Mouse (Mus musculus): ENCODE measurements around the gene Gm21028. TPM values are rescaled to one million over a fixed set of nuclear protein-coding genes. Genes with fewer than 3 reads are reported as not detected.
"Not testable (repeated sequence)": the region's sequence is repeated elsewhere in the genome, so short reads cannot be mapped to it uniquely, and the experiment has no call there.

Gm21028 gene
- polyA plus RNA-seq (2014; fragmentation: Nextera tagmentation; extraction: Ambion mirVana): not detected in 2 replicates

DNA sequence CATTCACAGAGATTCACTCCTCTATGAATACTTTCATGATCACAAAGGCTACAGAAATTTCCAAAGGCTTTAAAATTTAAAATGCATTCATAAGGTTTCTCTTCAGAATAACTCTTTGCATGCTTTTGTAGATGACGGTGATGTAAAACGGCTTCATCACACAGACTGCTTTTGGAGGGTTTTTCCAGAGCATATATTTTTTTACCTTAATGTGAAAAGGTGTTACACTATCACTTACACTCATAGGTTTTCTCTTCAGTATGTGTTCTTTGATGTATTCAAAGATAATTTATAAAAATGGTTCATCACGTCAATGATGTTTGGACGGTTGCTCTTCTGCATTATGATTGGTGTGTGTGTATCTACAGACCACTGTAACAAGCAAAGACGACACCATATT is at the start of gene Gm21028:
Gm21028 (minus strand) TSS at position 101 of the 400 bp plus-strand sequence.
- ATAC-seq (ENCODE audit: insufficient number of reproducible peaks, insufficient read depth, low FRiP score, low read depth): no peak
- 84% methylated on average over 5 of the region's 5 CpGs for WGBS
- Histone ChIP-seq H3K27me3 (ENCODE audit: control insufficient read depth, insufficient read depth, low read length) (no peaks in the 10 kb centered on the region), H3K9ac (ENCODE audit: low read length) (no peak within 1 kb of the TSS), H3K9me3 (ENCODE audit: control insufficient read depth, low read length) (peaks cover 52% of the 10 kb centered on the region), H3K27ac (replicated peaks in 1 of 2; ENCODE audit: control insufficient read depth in 1 of 2, insufficient read depth in 1 of 2, low read depth in 2 of 2, low read length in 2 of 2) (no peak within 1 kb of the TSS), H3K4me1 (ENCODE audit: control insufficient read depth in 2 of 2, insufficient read depth in 2 of 2, low read length in 2 of 2) (no peaks in the 10 kb centered on the region), H3K4me3 (ENCODE audit: control insufficient read depth in 1 of 2, insufficient read depth in 1 of 2, low read depth in 1 of 2, low read length in 2 of 2) (no peak within 1 kb of the TSS), H3K4me2 (ENCODE audit: low read length) (no peak within 1 kb of the TSS), H3K36me3 (ENCODE audit: control insufficient read depth, insufficient read depth, low read length) (no peaks in the 10 kb centered on the region)

DNA sequence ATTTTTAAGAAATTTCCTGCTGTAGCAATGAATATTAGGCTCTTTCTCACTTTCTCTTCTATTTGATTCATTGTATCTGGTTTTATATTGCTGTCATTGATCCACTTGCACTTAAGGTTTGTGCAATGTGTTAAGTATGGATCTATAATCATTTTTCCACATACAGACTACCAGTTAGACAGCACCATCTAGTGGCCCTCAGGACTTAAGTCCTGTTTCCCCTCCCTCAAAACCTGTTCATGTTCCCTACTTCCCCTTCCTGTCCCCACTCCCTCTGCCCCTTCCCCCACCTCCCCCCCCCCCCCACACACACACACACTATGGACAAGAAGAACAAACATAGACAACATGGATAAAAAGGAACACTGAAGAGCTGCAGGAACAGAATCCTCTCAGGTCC is 17.3 kb upstream of the Gm21028 start:
- not testable (repeated sequence) for H3K27ac ChIP-seq (replicated peaks in 1 of 2; ENCODE audit: control insufficient read depth in 1 of 2, insufficient read depth in 1 of 2, low read depth in 2 of 2, low read length in 2 of 2); H3K36me3 ChIP-seq (ENCODE audit: control insufficient read depth, insufficient read depth, low read length); H3K4me1 ChIP-seq (ENCODE audit: control insufficient read depth in 2 of 2, insufficient read depth in 2 of 2, low read length in 2 of 2); H3K4me2 ChIP-seq (ENCODE audit: low read length); ATAC-seq (ENCODE audit: insufficient number of reproducible peaks, insufficient read depth, low FRiP score, low read depth); H3K9ac ChIP-seq (ENCODE audit: low read length); H3K27me3 ChIP-seq (ENCODE audit: control insufficient read depth, insufficient read depth, low read length); H3K4me3 ChIP-seq (ENCODE audit: control insufficient read depth in 1 of 2, insufficient read depth in 1 of 2, low read depth in 1 of 2, low read length in 2 of 2)
- peaks cover 19% of the 10 kb centered on the region for H3K9me3 ChIP-seq (ENCODE audit: control insufficient read depth, low read length)

DNA sequence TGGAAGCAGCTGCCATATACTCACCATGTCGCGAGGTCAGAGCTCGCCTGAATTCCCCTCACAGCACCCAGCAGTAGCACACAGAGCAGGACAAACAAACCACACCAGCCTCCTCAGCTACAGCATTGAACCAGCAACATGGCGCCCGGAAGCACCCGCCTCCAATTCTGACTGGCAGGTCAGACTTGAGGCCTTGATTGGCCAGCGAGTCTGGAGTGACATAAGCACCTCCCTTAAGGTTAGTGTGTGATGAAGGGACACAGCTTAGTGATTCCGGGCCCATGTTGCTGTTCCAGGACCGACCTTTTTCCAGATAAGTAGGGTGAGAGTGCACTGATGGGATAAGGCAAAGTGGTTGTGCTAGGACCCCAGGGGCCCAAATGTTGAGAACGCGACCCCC is 14.0 kb upstream of the Gm21028 start, which contains the start of gene Zfp977:
Zfp977 (minus strand) TSS at position 135 of the 400 bp plus-strand sequence.
- H3K4me1 ChIP-seq (ENCODE audit: control insufficient read depth in 2 of 2, insufficient read depth in 2 of 2, low read length in 2 of 2); H3K27me3 ChIP-seq (ENCODE audit: control insufficient read depth, insufficient read depth, low read length); H3K4me3 ChIP-seq (ENCODE audit: control insufficient read depth in 1 of 2, insufficient read depth in 1 of 2, low read depth in 1 of 2, low read length in 2 of 2); H3K36me3 ChIP-seq (ENCODE audit: control insufficient read depth, insufficient read depth, low read length); ATAC-seq (ENCODE audit: insufficient number of reproducible peaks, insufficient read depth, low FRiP score, low read depth); H3K4me2 ChIP-seq (ENCODE audit: low read length); H3K27ac ChIP-seq (replicated peaks in 1 of 2; ENCODE audit: control insufficient read depth in 1 of 2, insufficient read depth in 1 of 2, low read depth in 2 of 2, low read length in 2 of 2); H3K9ac ChIP-seq (ENCODE audit: low read length): not testable (repeated sequence)
- WGBS: 85% methylated on average over 11 of the region's 11 CpGs
- peaks cover 18% of the 10 kb centered on the region; the same call in 1 of the 2 replicates for H3K9me3 ChIP-seq (ENCODE audit: control insufficient read depth, low read length)

DNA sequence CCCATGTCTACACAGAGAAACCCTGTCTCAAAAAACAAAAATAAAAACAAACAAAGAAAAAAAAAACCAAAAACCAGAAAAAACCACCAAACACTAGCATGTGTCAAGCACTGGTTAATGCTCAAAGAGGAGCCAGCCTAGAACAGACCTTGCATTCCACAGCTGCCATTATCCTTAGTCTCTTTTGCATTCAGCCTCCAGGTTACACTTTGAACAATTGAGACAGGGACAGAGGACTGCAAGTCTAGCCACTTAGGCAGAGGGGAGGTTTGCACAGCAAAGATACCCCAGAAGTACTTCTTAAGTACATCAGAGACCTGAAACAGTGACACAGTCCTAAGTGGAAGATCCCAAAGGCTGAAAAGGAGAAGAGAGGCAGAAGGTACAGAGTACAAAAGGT is 12.9 kb upstream of the Gm21028 start:
- H3K4me2 ChIP-seq (ENCODE audit: low read length); H3K27ac ChIP-seq (replicated peaks in 1 of 2; ENCODE audit: control insufficient read depth in 1 of 2, insufficient read depth in 1 of 2, low read depth in 2 of 2, low read length in 2 of 2); H3K9ac ChIP-seq (ENCODE audit: low read length); H3K4me1 ChIP-seq (ENCODE audit: control insufficient read depth in 2 of 2, insufficient read depth in 2 of 2, low read length in 2 of 2); H3K36me3 ChIP-seq (ENCODE audit: control insufficient read depth, insufficient read depth, low read length); H3K27me3 ChIP-seq (ENCODE audit: control insufficient read depth, insufficient read depth, low read length); H3K4me3 ChIP-seq (ENCODE audit: control insufficient read depth in 1 of 2, insufficient read depth in 1 of 2, low read depth in 1 of 2, low read length in 2 of 2); ATAC-seq (ENCODE audit: insufficient number of reproducible peaks, insufficient read depth, low FRiP score, low read depth): not testable (repeated sequence)
- H3K9me3 ChIP-seq (ENCODE audit: control insufficient read depth, low read length): peaks cover 27% of the 10 kb centered on the region; the same call in 1 of the 2 replicates

DNA sequence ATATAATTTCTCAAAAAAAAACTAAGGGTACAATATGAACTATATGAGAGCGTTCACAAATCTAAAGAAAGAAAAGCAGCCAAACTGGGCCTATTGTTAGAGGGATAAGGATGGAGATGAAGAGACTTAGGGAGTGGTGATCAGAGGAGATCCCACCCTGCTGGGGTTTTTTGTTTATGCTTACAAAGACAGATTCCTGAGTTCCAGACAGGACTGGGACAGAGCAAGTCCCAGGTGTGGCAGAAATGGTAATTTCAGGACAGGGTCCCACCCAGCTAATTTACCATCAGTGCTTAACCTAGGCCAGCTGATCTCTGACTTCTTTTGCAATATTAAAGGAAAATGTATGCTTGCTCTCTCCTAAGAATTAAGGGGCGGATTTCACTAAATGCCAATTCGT is 26.6 kb downstream of the Gm21028 start:
- Histone ChIP-seq H3K9me3 (ENCODE audit: control insufficient read depth, low read length) (0 out of 2 replicates have a peak, but pooled peaks cover 11% of the 10 kb centered on the region), H3K9ac (ENCODE audit: low read length) (no peak overlapping the region), H3K4me1 (ENCODE audit: control insufficient read depth in 2 of 2, insufficient read depth in 2 of 2, low read length in 2 of 2) (no peaks in the 10 kb centered on the region), H3K27me3 (ENCODE audit: control insufficient read depth, insufficient read depth, low read length) (no peaks in the 10 kb centered on the region), H3K27ac (replicated peaks in 1 of 2; ENCODE audit: control insufficient read depth in 1 of 2, insufficient read depth in 1 of 2, low read depth in 2 of 2, low read length in 2 of 2) (no peak overlapping the region), H3K36me3 (ENCODE audit: control insufficient read depth, insufficient read depth, low read length) (no peaks in the 10 kb centered on the region), H3K4me2 (ENCODE audit: low read length) (no peak overlapping the region), H3K4me3 (ENCODE audit: control insufficient read depth in 1 of 2, insufficient read depth in 1 of 2, low read depth in 1 of 2, low read length in 2 of 2) (no peak overlapping the region)
- 72% methylated on average over 3 of the region's 3 CpGs for WGBS
- ATAC-seq (ENCODE audit: insufficient number of reproducible peaks, insufficient read depth, low FRiP score, low read depth): no peak

Small RNA genes lying within 50 kb of the gene (microRNA-seq; reads per million reads assigned to microRNA genes)
- not detected for gene Gm24938

Other genes starting within 250 kb of the Gm21028 start
- gene 4933421I07Rik, start 130.5 kb downstream of the Gm21028 start, polyA plus RNA-seq (2014; fragmentation: Nextera tagmentation; extraction: Ambion mirVana): not detected in 2 replicates
- gene Zfp141, start 72.8 kb downstream of the Gm21028 start, polyA plus RNA-seq (2014; fragmentation: Nextera tagmentation; extraction: Ambion mirVana): 6.3 and 7.1 TPM in 2 replicates
- 1.2 and 1.6 TPM in 2 replicates for gene Zfp977, start 14.0 kb upstream of the Gm21028 start, polyA plus RNA-seq (2014; fragmentation: Nextera tagmentation; extraction: Ambion mirVana)
- gene Zfp976, start 64.0 kb upstream of the Gm21028 start, polyA plus RNA-seq (2014; fragmentation: Nextera tagmentation; extraction: Ambion mirVana): 0.73 and 1.9 TPM in 2 replicates
- gene Zfp975, start 114.2 kb upstream of the Gm21028 start, polyA plus RNA-seq (2014; fragmentation: Nextera tagmentation; extraction: Ambion mirVana): 5.6 and 7.1 TPM in 2 replicates
- not detected in 2 replicates for gene Gm17067, start 148.4 kb upstream of the Gm21028 start, polyA plus RNA-seq (2014; fragmentation: Nextera tagmentation; extraction: Ambion mirVana)
- gene Vmn2r62, start 214.9 kb upstream of the Gm21028 start, polyA plus RNA-seq (2014; fragmentation: Nextera tagmentation; extraction: Ambion mirVana): not detected in 2 replicates

All from heart, embryonic 14.5 days (tissue).